Mouse (Mus musculus): ENCODE measurements around the gene Pafah1b2. TPM values are rescaled to one million over a fixed set of nuclear protein-coding genes. Genes with fewer than 3 reads are reported as not detected.
A peak's percentile ranks its signal among the peaks of the same experiment; 100 is the strongest.

Pafah1b2 gene
- polyA plus RNA-seq, 1 experiment from 2014 or later: 182 TPM

GRCm38 (mm10) chr9:46038786-46039185, 26.3 kb upstream of the Pafah1b2 start:
- H3K27me3 ChIP-seq: no peaks in the 10 kb centered on the region
- WGBS: 84% methylated on average over 13 of the region's 13 CpGs
- H3K4me2 ChIP-seq: no peak overlapping the region
- H3K9ac ChIP-seq: no peak overlapping the region
- H3K27ac ChIP-seq: no peak overlapping the region
- no peaks in the 10 kb centered on the region for H3K9me3 ChIP-seq
- H3K36me3 ChIP-seq: peaks cover 7% of the 10 kb centered on the region; the same call in 1 of the 2 replicates
- no peak for ATAC-seq (ENCODE audit: insufficient number of reproducible peaks, low FRiP score, low TSS enrichment, low read depth)
- peaks cover 15% of the 10 kb centered on the region for H3K4me1 ChIP-seq
- H3K4me3 ChIP-seq: no peak overlapping the region

- H3K36me3 ChIP-seq: peaks cover 7% of the 10 kb centered on the region; the same call in 1 of the 2 replicates
- no peaks in the 10 kb centered on the region for H3K27me3 ChIP-seq
- no peak overlapping the region for H3K4me3 ChIP-seq
- peaks cover 31% of the 10 kb centered on the region for H3K4me1 ChIP-seq
- H3K27ac ChIP-seq: no peak overlapping the region
- no peak overlapping the region for H3K4me2 ChIP-seq
- H3K9ac ChIP-seq: no peak overlapping the region
- 96% methylated on average over 8 of the region's 8 CpGs for WGBS
- H3K9me3 ChIP-seq: no peaks in the 10 kb centered on the region
- no peak for ATAC-seq (ENCODE audit: insufficient number of reproducible peaks, low FRiP score, low TSS enrichment, low read depth)
These were observed 24.4 kb upstream of the Pafah1b2 start for GRCm38 (mm10) chr9:46036881-46037280.

- Histone ChIP-seq H3K36me3 (peaks cover 7% of the 10 kb centered on the region; the same call in 1 of the 2 replicates), H3K4me3 (no peak overlapping the region), H3K9me3 (no peaks in the 10 kb centered on the region), H3K4me1 (peaks cover 42% of the 10 kb centered on the region), H3K4me2 (no peak overlapping the region), H3K27ac (no peak overlapping the region), H3K9ac (no peak overlapping the region), H3K27me3 (no peaks in the 10 kb centered on the region)
- 27% methylated on average over 9 of the region's 9 CpGs for WGBS
- no peak for ATAC-seq (ENCODE audit: insufficient number of reproducible peaks, low FRiP score, low TSS enrichment, low read depth)
These were observed 22.9 kb upstream of the Pafah1b2 start for GRCm38 (mm10) chr9:46035290-46035871.

GRCm38 (mm10) chr9:46033862-46034261, 21.4 kb upstream of the Pafah1b2 start:
- H3K4me2 ChIP-seq: no peak overlapping the region
- no peak overlapping the region for H3K9ac ChIP-seq
- H3K4me3 ChIP-seq: no peak overlapping the region
- H3K36me3 ChIP-seq: no peaks in the 10 kb centered on the region
- H3K27me3 ChIP-seq: no peaks in the 10 kb centered on the region
- H3K27ac ChIP-seq: no peak overlapping the region
- H3K9me3 ChIP-seq: no peaks in the 10 kb centered on the region
- peaks cover 45% of the 10 kb centered on the region for H3K4me1 ChIP-seq
- no peak for ATAC-seq (ENCODE audit: insufficient number of reproducible peaks, low FRiP score, low TSS enrichment, low read depth)
- 81% methylated on average over 3 of the region's 3 CpGs for WGBS

- no peak for ATAC-seq (ENCODE audit: insufficient number of reproducible peaks, low FRiP score, low TSS enrichment, low read depth)
- peak overlapping the region; percentile 73 for H3K27ac ChIP-seq
- no peak overlapping the region for H3K9ac ChIP-seq
- no peaks in the 10 kb centered on the region for H3K36me3 ChIP-seq
- no peaks in the 10 kb centered on the region for H3K27me3 ChIP-seq
- H3K4me2 ChIP-seq: no peak overlapping the region
- H3K4me1 ChIP-seq: peaks cover 48% of the 10 kb centered on the region
- 24% methylated on average over 1 of the region's 1 CpGs for WGBS
- no peaks in the 10 kb centered on the region for H3K9me3 ChIP-seq
- no peak overlapping the region for H3K4me3 ChIP-seq
These were observed 20.6 kb upstream of the Pafah1b2 start for GRCm38 (mm10) chr9:46033058-46033457.

GRCm38 (mm10) chr9:46032190-46032589, 19.7 kb upstream of the Pafah1b2 start:
- Histone ChIP-seq H3K4me3 (no peak overlapping the region), H3K27me3 (no peaks in the 10 kb centered on the region), H3K9ac (no peak overlapping the region), H3K36me3 (no peaks in the 10 kb centered on the region), H3K4me2 (peak overlapping the region; percentile 22; the same call in 1 of the 2 replicates), H3K9me3 (no peaks in the 10 kb centered on the region), H3K27ac (peak overlapping the region; percentile 73), H3K4me1 (peaks cover 53% of the 10 kb centered on the region)
- 33% methylated on average over 6 of the region's 6 CpGs for WGBS
- ATAC-seq (ENCODE audit: insufficient number of reproducible peaks, low FRiP score, low TSS enrichment, low read depth): peak; percentile 57; the same call in 1 of the 2 replicates

- Histone ChIP-seq H3K36me3 (no peaks in the 10 kb centered on the region), H3K4me3 (no peak overlapping the region), H3K4me1 (peaks cover 53% of the 10 kb centered on the region), H3K27ac (peak overlapping the region; percentile 61), H3K9ac (no peak overlapping the region), H3K27me3 (no peaks in the 10 kb centered on the region), H3K4me2 (no peak overlapping the region), H3K9me3 (no peaks in the 10 kb centered on the region)
- ATAC-seq (ENCODE audit: insufficient number of reproducible peaks, low FRiP score, low TSS enrichment, low read depth): no peak
- 56% methylated on average over 6 of the region's 6 CpGs for WGBS
These were observed 18.5 kb upstream of the Pafah1b2 start for GRCm38 (mm10) chr9:46030968-46031367.

- no peak for ATAC-seq (ENCODE audit: insufficient number of reproducible peaks, low FRiP score, low TSS enrichment, low read depth)
- Histone ChIP-seq H3K4me3 (no peak overlapping the region), H3K9ac (no peak overlapping the region), H3K36me3 (no peaks in the 10 kb centered on the region), H3K27me3 (no peaks in the 10 kb centered on the region), H3K27ac (no peak overlapping the region), H3K9me3 (no peaks in the 10 kb centered on the region), H3K4me1 (peaks cover 45% of the 10 kb centered on the region), H3K4me2 (no peak overlapping the region)
- 67% methylated on average over 5 of the region's 5 CpGs for WGBS
These were observed 17.7 kb upstream of the Pafah1b2 start for GRCm38 (mm10) chr9:46030184-46030583.

- peaks cover 39% of the 10 kb centered on the region for H3K4me1 ChIP-seq
- no peak overlapping the region for H3K4me3 ChIP-seq
- no peak overlapping the region for H3K27ac ChIP-seq
- ATAC-seq (ENCODE audit: insufficient number of reproducible peaks, low FRiP score, low TSS enrichment, low read depth): no peak
- WGBS: 64% methylated on average over 6 of the region's 6 CpGs
- no peak overlapping the region for H3K9ac ChIP-seq
- H3K4me2 ChIP-seq: no peak overlapping the region
- H3K36me3 ChIP-seq: no peaks in the 10 kb centered on the region
- no peaks in the 10 kb centered on the region for H3K9me3 ChIP-seq
- no peaks in the 10 kb centered on the region for H3K27me3 ChIP-seq
These were observed 17.0 kb upstream of the Pafah1b2 start for GRCm38 (mm10) chr9:46029534-46029933.

- H3K4me2 ChIP-seq: no peak overlapping the region
- no peak for ATAC-seq (ENCODE audit: insufficient number of reproducible peaks, low FRiP score, low TSS enrichment, low read depth)
- 24% methylated on average over 8 of the region's 8 CpGs for WGBS
These were observed 15.5 kb upstream of the Pafah1b2 start for GRCm38 (mm10) chr9:46027994-46028393.

GRCm38 (mm10) chr9:46026058-46026849, 13.8 kb upstream of the Pafah1b2 start:
- Histone ChIP-seq H3K36me3 (0 out of 2 replicates have a peak, but pooled peaks cover under 1% of the 10 kb centered on the region), H3K9ac (no peak overlapping the region), H3K27me3 (no peaks in the 10 kb centered on the region), H3K9me3 (no peaks in the 10 kb centered on the region), H3K4me2 (no peak overlapping the region), H3K4me3 (no peak overlapping the region), H3K27ac (no peak overlapping the region; the same call in 1 of the 2 replicates), H3K4me1 (peaks cover 20% of the 10 kb centered on the region)
- WGBS: 79% methylated on average over 9 of the region's 9 CpGs
- no peak for ATAC-seq (ENCODE audit: insufficient number of reproducible peaks, low FRiP score, low TSS enrichment, low read depth)

More at GRCm38 (mm10) chr9:46027994-46028393, 15.5 kb upstream of the Pafah1b2 start:
- peaks cover 35% of the 10 kb centered on the region for H3K4me1 ChIP-seq
- H3K4me3 ChIP-seq: no peak overlapping the region
- H3K36me3 ChIP-seq: no peaks in the 10 kb centered on the region
- H3K27me3 ChIP-seq: no peaks in the 10 kb centered on the region
- H3K9ac ChIP-seq: no peak overlapping the region
- no peak overlapping the region for H3K27ac ChIP-seq
- H3K9me3 ChIP-seq: no peaks in the 10 kb centered on the region

GRCm38 (mm10) chr9:46023591-46023990, 11.1 kb upstream of the Pafah1b2 start:
- Histone ChIP-seq H3K36me3 (peaks cover 10% of the 10 kb centered on the region), H3K27me3 (no peaks in the 10 kb centered on the region), H3K4me2 (no peak overlapping the region), H3K27ac (no peak overlapping the region), H3K9ac (no peak overlapping the region), H3K4me3 (no peak overlapping the region), H3K9me3 (no peaks in the 10 kb centered on the region), H3K4me1 (peaks cover 10% of the 10 kb centered on the region)
- no peak for ATAC-seq (ENCODE audit: insufficient number of reproducible peaks, low FRiP score, low TSS enrichment, low read depth)
- WGBS: 86% methylated on average over 11 of the region's 11 CpGs
